Mouse (Mus musculus): ENCODE results near the gene Matn3.
A peak's percentile ranks its signal among the peaks of the same experiment; 100 is the strongest.

Gene Matn3

DNA sequence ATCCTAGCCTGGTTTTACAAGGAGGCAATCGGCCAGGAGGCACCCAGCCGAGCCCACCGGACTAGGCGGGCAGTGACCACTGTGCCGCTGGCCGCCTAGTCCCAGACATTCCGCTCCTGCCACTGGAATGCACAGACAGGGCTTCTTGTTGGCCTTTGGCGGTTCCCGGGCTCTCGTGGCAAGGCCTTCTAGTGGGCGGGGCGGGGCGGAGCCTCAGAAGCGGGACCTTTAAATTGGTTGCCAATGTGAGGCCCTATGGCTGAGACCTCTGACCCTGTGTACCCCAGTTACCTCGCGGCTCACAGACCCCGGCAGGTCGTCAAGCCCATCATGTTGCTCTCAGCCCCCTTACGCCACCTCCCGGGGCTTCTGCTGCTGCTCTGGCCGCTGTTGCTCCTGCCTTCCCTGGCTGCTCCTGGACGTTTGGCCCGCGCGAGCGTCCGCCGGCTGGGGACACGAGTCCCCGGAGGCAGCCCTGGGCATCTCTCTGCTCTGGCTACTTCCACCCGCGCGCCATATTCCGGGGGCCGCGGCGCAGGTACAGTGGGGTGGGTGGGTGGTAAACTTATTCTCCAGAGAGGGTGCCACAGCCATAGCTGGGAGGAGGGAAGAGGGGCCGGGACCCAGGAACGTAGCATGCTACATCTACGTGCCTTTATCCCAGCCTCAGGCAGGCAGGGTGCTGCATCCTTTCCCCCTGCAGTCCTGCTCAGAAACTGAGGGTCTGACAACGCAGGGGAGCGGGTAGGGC is at the start of gene Matn3:
Matn3 (plus strand) TSS at position 216 of the 751 bp plus-strand sequence.
- peak; percentile 83 for DNase-seq (ENCODE audit: low spot score)

GRCm38 (mm10) chr12:8898879-8899785 is 48.6 kb upstream of the Matn3 start:
- no peak for DNase-seq (ENCODE audit: low spot score)

GRCm38 (mm10) chr12:8900107-8900698 is 47.5 kb upstream of the Matn3 start:
- DNase-seq (ENCODE audit: low spot score): no peak

GRCm38 (mm10) chr12:8900919-8901663 is 46.6 kb upstream of the Matn3 start:
- DNase-seq (ENCODE audit: low spot score): no peak

DNA sequence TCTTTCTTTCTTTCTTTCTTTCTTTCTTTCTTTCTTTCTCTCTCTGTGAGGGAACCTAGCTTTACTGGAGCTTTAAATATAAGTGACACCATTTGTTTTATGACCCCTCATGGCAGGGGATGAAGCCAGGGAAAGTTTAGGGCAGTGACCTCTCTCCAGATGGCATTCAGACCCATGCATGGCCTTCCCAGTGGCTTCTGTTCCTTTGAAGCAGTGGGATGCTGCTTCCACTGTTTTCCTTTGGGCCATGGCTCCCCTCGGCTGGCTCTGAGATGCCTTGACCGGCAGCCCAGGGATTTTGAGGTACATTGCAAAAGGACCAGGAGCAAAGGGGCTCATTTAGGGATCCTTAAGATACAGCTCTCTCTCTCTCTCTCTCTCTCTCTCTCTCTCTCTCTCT is 45.8 kb upstream of the Matn3 start:
- no peak for DNase-seq (ENCODE audit: low spot score)

GRCm38 (mm10) chr12:8902479-8902878 is 45.2 kb upstream of the Matn3 start:
- DNase-seq (ENCODE audit: low spot score): no peak

DNA sequence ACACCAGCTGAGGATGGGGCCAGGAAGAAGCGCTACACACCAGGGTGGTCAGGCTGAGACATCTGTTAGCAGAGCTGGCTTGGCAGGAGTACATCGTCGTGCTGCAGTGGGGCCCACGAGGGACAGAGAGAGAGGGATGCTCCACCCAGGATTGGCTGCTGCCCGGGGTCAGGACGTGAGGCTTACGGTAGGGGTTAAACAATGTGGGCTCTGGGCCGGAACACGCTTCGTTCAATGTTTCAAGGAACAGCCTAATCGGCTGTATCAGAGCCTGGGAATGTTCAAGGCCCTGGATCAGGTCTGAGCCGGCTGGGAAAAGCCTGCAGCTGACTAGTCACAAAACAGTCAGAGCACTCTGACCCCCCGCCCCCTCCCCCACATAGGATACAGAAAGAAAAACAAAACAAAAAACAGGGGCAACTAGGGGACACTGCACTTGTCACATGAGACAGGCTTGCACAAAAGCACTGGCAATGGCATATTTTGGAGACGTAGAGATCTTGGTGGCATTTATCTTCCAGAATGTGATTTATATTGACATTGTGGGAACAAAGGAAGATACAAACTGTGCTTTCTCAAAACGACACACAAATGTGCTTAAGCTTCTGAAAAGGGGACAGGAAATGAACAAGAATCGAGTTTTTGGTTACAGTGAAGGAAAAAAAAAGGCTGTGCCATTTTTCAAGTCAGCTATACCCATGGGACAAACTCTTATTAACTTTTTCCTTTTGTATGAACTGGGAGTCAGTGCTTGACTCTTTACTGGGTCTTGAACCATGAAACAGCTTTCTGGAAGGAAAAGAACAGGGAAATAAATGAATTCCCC is 34.7 kb upstream of the Matn3 start:
- peak; percentile 76 for DNase-seq (ENCODE audit: low spot score)

DNA sequence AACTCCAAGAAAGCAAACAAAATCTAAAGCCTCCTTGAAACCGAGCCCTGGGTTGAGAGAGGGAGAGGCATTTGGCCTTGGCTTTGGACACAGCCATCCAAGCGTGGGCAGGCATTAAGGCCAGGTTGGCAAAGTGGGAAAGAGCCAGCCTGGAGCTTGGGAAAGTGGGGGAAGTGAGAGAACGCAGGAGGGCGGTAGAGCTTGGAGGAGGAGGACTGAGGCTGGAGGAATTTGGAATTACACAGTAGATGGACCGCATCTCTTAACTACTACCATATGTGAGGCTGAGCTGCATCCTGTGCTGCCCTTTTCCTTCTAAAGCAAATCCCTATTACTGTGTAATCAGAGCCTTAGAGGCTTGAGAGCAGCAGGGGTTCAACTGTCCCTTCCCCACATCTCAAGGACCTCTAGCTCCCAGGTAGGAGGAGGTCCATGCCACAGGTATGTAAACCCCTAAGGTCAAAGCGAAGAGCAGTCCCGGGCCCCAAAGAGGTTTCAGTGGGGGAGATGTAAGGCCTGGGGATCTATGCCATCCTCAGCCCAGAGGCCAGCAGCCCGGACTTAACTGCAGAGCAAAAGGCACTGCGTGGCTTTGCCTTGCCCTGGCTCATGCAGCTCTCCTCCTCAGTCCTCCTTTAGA is 33.9 kb upstream of the Matn3 start:
- DNase-seq (ENCODE audit: low spot score): peak; percentile 58

GRCm38 (mm10) chr12:8916378-8916777 is 31.4 kb upstream of the Matn3 start:
- DNase-seq (ENCODE audit: low spot score): peak; percentile 79

DNA sequence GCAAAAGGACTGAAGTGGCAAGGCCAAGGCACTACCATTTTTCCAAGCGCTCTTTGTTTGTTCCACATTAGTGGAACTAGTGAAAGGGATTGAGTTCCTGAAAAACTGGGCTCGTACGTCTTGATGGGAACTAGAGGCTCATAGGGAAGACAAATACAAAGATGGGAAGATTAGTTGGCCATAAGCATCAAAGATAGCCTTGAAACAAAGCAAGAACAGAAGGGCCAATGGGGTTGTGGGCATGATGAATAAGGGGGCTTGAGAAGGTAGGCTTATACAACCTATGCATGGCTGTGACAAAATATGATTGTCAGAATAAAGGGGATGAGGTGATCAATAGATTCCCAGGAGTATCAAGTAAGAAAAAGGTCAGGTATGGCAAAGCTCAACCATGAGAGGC is 28.5 kb upstream of the Matn3 start:
- DNase-seq (ENCODE audit: low spot score): no peak

- no peak for DNase-seq (ENCODE audit: low spot score)
Measured at GRCm38 (mm10) chr12:8920996-8921393, 26.7 kb upstream of the Matn3 start.

DNA sequence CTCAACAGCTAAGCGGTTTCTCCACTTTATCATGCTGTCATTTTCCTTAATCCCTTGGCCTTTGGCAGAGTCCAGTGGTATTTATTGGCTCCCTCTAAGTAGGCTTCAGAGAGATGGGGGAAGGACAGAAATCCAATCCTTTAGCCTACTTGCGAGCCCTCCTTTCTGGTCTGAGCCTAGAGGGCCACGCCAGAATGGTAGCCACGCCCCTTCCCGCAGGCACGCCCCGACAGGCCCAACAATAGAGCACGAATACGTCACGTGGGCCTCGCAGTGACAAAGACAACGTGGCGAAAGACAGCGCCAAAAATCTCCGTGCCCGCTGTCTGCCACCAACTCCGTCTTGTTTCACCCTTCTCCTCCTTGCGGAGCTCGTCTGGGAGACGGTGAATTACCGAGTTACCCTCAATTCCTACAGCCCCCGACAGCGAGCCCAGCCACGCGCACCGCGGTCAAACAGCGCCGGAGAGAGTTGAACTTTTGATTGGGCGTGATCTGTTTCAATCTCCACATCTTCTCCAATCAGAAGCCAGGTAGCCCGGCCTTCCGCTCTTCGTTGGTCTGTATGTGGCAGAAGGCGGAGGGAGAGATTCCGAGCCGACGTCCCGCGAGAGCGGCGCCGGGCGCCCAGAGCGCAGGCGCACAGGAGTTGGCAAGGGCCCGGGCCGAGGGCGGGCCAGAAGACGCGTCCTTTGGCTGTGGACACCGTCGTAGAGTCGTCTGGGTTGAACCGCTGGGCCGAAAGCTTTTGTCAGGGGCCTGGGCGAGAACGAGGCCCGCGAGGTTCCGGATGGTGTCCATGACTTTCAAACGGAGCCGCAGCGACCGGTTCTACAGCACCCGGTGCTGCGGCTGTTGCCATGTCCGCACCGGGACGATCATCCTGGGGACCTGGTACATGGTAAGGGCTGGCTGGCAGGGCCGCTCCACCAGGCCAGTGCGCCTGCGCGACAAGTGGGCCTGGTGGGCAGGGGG is 26.0 kb upstream of the Matn3 start, which contains the start of gene Laptm4a:
Laptm4a (plus strand) TSS at position 271 of the 975 bp plus-strand sequence.
- peak; percentile 97 for DNase-seq (ENCODE audit: low spot score)

- no peak for DNase-seq (ENCODE audit: low spot score)
Measured at GRCm38 (mm10) chr12:8922369-8923124, 25.2 kb upstream of the Matn3 start.

DNA sequence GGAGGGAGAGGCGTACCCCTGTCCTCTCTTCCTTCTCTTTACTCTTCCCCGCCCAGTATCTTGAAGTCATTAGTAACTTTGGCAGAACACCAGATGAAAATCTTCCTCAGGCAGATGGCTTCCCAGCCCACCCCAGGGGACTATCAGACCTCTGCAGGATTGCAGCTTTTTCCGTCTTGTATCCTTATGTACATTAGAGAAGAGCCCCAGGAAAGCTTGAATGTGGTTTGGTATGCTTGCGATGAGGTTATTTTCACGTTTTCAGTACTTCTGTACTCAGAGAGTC is 24.7 kb upstream of the Matn3 start:
- no peak for DNase-seq (ENCODE audit: low spot score)

- DNase-seq (ENCODE audit: low spot score): no peak
Measured at GRCm38 (mm10) chr12:8923603-8924002, 24.1 kb upstream of the Matn3 start.

DNA sequence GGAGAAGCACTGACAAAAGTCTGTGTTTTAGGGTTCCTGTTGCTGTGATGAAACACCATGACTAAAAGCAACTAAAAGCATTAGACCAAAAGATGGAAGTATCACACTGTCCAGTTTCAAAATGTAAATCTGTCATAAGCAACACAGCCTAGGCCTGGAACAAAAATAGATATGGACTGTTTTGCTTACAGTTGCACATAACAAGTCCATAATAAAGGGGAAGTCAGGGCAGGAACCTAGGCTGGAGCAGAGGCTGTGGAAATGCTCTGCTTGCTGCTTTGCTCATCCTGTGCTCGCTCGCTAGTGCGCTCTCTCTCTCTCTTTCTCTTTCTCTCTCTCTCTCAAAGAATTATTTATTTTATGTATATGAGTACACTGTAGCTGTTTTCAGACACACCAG is 20.1 kb upstream of the Matn3 start:
- no peak for DNase-seq (ENCODE audit: low spot score)

- no peak for DNase-seq (ENCODE audit: low spot score)
Measured at GRCm38 (mm10) chr12:8928766-8929165, 19.0 kb upstream of the Matn3 start.

DNA sequence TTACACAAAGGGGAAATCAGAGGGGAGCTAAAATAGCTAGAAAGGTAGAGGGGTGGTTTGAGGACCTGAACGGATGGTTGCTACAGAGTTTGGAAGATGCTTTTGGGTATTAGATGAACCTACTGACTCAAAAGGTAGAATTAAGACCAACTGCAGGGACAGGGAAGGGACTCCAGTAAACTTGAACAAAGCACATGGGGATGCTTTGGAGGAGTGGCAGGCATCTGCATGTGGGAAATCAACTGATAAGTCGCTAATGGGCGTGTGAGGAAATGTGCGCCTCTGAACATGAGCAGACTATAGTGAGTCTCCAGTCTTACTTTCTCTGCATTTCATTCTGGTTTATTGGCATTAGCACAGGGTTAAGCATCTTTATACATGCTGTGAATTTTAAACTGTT is 16.6 kb upstream of the Matn3 start:
- DNase-seq (ENCODE audit: low spot score): no peak

DNA sequence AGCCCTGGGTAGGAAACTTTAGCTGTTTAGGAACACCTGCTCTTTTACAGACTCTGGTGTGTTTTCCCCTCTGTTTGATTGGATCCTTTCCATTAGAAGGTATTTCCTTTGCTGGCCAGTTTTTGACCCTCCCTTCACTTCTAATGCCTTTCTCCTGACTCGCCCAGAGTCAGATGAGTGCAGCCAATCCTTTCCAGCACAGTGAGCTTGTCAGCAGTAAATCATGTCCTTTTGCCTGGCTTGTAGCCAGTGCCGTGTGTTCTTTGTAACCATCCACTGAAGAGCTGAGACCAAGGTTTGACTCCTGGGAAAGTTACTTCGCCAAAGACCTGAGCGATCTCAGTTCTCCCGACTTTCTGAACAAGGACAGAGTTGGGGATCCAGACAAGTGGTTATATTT is 12.4 kb upstream of the Matn3 start:
- no peak for DNase-seq (ENCODE audit: low spot score)

All from testis, postnatal 10 days (tissue).